Mouse (Mus musculus): Measurements from ENCODE around the gene Dtnb.

The Dtnb gene

DNA sequence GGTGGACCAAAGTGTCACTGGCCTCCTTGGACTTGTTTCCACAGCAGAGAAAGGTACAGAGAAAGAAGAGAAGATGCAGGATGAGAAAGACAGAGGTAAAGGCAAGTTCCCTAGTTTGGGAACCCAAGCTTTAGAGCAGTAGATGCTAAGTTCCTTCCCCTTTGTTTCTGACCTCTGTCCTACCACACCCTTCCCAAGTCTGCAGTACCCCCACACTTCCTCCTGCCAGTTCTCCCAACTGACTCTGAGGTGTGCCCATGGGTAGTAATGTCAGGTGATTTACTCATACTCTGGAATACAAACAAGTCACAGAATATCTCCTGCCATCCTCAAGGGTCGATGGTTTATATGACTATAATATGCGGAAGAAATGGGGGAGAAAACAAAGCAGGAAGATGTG lies 203.8 kb downstream of the Dtnb start:
- no peak for DNase-seq (ENCODE audit: low read depth)

DNA sequence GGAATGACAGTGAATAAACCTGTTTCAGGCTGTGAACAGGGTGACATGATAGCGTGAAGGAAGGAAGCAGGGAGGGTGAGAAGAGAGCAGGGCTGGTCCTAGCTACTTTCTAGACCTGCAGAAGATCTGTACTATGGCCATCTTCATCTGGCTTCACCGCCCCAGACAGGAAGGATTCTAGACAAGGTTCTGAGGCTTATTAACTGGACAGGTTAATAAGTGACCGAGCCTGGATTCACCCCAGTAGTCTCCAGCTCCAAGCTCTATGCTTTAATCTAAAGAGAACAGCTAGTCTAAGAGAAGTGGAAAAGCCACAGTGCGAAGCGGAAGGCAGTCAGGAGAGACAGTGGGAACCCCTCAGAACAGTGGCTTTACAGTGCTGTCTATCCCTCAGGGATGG lies 205.5 kb downstream of the Dtnb start:
- no peak for DNase-seq (ENCODE audit: low read depth)

DNA sequence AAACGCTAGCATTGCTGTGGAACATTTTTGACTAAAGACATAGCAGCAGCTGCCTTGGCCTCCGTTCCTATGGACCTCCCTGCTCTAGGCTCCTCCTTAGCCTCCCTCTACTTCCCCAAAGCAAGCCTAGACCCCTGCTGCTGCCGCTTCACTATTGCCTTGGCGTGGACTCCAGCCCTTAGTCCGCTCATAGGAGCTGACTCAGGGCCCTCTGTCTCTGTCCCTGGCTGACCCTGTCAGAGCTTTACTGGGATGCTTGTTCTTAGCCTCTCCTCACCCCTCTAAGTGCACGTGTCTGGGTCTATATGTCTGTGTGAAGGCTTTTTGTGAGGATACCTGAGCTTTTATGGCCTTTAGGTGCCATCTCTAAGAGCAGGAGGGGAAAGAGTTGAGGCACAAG lies 206.1 kb downstream of the Dtnb start:
- DNase-seq (ENCODE audit: low read depth) = no peak

DNA sequence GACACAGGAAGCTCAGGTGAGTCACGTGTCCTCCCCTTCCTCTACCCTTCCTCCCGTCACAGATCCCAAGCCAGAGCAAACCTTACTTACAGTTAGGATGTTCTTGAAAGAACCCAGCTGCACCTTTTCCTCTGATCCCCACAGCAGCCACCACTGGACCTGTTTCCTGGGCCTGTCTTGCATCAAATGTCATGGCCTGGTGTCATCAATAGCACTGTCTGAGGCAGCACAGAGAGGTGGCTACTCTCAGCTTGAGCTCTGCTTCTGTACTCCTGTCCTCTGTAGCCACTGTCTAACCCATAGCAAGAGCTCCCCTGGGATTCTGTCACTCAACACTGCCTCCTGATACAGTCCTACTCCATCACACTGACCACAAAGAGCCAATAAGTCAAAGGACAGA lies 207.5 kb downstream of the Dtnb start:
- no peak for DNase-seq (ENCODE audit: low read depth)

DNA sequence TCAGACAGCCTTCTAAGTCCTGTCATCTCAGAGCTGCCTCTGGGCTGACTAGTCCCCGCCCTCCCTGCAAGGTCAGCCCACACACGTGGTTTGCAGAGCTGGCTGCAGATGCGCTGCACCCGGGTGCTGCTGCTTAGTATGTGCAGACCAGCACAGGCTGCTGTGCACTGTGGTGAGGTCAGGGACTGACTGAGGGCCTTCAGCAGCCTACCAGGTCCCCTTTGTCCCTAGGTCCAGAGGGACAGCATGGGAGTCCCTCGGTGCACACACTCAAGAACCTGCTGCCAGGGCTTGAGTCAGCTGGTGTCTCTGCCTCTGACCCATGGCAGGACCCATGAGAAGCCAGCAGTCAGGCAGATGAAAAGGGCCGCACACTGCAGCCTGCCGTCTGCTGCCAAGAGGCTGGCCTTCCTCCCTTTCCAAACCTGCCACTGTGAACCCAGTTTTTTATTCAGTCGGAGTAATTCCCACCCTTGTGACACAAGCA lies 208.3 kb downstream of the Dtnb start:
- peak; percentile 50 for DNase-seq (ENCODE audit: low read depth)

DNA sequence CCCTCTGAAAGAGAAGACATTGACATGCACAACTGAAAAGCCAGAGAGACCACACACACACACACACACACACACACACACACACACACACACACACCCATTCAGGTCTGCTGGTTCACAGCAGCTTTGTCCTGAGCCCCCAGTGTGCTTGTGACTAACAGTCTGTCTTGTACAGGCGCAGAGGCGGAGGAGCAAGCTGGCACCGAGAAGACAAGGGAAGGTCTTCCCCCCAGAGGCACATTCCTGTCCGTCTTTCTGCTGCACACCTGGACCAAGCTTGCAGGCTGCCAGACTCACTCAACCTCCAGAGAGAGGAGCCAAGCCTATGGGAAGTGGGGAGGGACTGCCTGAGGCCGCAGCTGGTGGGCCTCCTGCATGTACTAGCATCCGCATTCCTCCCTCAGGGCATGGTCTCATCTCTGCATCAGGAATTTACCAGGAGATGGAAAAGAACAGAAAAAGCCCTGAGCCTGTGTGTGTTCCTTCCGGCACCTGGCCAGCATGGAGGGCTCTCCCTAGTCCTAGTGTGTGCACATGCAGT lies 208.8 kb downstream of the Dtnb start:
- no peak for DNase-seq (ENCODE audit: low read depth)

DNA sequence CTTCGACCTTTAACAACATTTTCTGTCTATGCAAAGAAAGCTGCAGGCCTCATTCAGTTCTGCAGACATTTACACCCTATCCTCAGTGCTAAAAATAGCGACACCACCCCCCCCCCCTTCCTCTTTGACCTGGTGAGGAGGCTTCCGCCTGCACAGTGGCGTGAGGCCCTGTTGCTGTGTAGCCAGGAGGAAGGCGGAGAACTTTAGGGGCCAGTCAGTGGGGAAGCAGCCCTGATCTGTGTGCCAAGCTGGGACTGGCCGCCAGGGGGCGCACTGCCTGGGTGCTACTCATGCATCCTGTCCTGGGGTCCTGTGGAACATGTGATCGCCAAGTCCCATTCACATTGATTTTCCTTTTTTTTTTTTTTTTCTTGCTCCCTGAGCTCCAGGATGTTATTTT lies 209.3 kb downstream of the Dtnb start:
- peak; percentile 88 for DNase-seq (ENCODE audit: low read depth)

DNA sequence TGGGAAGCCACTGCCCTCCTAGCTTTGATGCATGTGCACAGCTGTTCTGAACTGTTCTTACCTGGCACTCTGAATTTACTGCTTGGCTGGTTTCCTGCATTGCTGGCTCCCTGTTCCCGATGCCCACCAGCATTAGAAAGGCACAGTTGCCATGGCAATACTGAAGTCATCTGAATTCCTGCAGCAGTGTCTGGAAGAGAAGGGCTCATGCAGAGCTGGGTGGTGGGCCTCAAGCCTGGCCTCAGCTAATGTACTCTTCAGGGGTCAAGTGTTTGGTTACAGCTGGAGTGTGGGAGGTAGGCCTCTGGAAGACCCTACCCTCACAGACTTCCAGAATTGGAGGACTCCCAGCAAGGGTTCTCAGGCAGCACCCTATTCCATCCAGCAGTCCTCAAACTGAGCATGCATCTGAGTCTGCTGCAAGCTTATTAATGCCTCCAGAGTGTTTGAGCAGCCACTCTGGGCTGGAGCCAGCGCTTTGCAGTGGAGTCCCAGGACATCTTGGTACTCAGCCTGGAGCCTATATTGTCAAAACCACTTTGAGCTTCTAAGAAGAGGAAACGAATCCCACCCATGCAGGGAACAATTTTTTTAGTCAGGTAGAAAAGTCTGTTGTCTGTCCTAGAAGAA lies 211.1 kb downstream of the Dtnb start:
- no peak for DNase-seq (ENCODE audit: low read depth)

DNA sequence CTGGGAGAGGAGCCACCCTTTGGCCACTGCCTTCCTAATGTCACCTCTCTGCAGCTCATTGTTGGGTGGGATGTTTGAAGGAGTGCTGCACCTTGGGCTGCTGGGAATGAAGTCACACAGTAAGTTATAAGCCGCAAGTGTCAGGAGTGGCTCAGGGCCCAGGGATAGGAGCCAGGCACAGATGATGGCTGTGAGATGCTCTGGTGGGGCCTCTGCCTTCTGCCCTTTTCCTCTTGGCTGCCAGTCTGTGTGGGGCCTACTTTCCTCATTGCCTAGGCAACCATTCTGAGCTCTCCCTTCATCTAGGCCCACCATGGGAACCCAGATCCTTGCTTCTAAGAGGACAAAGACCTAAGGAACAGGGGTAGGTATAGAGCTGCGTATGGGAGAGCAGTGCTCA lies 212.1 kb downstream of the Dtnb start:
- DNase-seq (ENCODE audit: low read depth) = no peak

DNA sequence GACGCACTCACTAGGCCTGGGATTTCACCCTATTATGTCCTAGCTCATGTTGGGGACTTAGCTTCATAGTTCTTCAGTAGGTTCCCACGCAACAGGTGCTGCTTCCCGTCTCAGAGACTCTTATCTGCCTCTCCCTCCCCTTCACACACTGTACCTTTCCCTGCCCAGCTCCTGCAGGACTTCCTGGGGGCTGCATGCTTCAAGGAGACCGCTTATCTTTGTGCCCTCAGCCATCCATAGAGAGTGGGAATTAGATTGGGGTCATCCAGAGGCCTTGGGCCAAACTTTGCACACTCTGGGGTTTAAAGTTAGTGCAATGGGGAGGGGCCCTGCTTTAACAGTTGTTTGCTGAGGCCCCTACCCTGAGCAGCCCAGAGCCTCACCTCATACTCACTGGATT lies 212.5 kb downstream of the Dtnb start:
- DNase-seq (ENCODE audit: low read depth) = no peak

DNA sequence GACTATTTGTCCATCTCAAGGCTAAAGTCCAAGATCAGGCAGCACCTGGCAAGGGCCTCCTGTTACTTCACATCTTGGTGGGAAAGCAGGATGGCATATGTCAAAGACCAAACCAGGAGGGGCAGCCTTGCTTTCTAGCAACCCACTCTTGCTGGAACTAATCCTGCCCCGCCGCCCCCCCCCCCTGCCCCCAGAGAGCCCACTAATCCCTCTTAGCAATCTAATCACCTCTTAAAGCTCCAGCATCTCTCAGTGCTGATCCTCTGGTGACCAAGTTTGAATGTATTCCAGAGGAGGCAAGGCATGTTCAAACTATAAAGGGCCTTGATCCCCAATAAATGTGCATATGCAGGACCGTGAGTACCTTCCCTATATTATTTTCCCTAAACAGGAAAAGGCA lies 214.9 kb downstream of the Dtnb start:
- no peak for DNase-seq (ENCODE audit: low read depth)

DNA sequence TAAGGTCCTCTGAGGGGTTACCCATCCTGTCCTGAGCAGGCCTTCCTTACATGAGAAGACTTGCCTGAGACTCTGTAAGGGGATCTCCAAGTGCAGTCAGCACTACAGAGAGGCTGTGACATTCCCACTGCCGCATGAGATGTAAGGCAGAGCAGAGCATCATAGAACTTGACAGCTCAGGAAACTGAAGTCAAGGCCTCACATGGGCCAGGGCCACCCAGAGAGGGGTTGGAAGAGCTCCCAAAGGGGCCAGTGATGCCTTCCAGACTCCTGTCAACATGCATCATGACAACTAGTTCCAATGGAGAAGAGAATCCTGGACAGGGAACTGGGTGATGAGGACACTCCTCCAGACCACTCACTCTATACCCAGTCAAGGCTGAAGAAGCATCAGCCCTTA lies 215.4 kb downstream of the Dtnb start:
- peak; percentile 61 for DNase-seq (ENCODE audit: low read depth)

DNA sequence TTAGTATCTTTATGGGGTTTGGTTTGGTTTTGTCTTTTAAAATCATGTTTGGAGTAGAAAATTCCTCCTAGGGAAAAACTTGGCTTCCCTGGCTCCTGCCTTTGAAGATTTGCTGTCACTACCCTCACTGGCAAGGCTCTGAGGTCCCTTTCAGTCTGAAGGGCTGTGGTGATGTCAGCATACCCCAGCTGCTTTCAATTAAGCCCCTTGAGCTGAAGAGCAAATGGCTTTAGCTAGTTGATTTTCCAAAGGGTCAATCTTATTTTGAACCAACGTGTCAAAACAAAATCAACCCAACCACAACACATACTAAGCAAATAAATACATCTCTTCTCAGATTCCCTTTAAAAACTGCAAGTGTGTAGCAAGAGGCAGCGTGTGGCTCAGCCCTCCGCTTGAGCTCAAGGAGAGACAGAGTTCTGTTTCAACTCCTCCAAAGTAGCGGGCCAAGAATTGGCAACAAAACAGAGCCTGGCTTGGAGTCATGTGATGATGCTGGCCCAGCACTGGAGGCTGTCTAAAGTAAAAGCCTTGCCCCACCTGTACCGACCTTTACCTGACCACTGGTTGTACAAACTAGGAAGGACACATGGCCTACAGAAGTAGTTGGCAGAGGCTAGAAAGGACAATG lies 216.4 kb downstream of the Dtnb start:
- peak; percentile 88 for DNase-seq (ENCODE audit: low read depth)

DNA sequence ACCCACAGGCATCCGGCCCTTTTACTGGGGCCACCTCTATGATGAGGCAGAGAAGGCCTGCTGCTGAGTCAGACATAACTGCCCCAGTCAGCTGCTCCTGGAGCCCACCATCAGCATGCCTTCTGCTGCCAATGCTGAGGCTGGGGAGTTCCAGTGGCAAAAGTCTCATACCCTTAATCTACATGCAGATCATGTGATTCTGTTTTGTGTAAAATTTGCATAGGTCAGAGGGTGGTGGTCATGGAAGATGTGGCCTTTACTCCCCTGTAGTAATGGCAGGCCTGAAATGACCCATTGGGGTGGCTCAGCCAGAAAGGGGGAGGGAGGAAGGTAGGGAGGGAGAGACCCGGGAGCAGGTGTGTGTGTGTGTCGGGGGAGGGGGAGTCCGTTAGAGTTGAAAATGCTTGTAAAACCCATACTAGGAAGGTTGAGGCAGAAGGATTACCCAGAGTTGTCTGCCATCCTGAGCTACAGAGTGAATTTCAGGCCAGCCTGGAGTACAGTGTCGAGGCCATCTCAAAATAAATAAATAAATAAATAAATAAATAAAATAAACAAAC lies 217.5 kb downstream of the Dtnb start:
- DNase-seq (ENCODE audit: low read depth) = no peak

DNA sequence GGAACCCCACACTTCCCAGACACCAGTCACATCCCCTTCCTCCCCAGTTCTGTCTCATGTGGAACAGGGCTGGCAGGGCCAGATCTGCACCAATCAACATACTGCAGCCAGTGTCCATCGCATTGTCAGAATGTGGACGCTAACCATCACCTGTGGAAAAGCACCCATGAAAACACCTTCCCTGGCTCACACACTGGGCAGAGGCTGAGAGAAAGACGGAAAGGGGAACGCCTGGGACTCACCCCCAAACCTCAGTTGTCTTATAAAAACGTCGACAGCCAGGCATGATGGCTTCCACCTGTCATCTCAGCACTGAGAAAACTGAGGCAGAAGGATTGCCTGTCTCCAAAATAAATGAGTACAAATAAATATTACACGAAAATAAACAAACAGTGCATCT lies 219.1 kb downstream of the Dtnb start:
- no peak for DNase-seq (ENCODE audit: low read depth)

DNA sequence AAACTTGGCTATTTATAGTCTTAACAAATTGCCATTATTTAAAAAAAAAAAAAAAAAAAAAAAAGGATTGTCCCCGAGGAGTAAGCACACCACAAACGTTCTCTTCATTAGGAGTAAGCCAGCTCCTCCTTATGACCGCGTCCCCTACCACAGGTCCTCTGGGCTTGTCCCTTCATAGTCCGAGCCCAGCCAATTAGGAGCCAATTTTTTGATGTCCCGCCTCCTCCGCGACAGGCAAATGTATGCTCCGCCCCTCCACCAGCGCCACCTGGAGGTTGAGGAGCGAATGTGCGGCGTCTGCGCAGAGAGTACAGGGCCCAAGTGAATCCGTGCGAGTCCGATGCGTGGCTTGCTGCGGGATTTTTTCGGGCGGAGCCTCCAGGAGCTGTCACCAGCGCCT lies 219.6 kb downstream of the Dtnb start:
- DNase-seq (ENCODE audit: low read depth) = peak; percentile 95

DNA sequence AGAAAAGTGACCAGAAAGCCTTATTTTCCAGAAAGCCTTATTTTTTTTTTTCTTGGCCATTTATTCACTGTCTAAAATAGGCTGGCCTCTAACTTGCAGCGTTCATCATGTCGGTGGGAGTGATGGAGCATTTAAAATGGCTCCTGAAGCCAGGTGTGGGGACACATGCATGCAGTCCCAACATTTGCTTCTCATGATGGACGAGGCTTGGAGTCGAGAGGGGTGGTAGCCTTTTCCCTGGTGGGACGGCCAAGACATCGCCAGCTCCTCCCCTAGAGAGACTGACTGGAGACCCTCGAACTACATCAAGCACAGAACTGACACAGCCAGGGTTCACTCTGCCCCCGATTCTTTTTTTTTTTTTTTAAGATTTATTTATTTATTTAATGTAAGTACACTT lies 220.1 kb downstream of the Dtnb start:
- DNase-seq (ENCODE audit: low read depth) = no peak

DNA sequence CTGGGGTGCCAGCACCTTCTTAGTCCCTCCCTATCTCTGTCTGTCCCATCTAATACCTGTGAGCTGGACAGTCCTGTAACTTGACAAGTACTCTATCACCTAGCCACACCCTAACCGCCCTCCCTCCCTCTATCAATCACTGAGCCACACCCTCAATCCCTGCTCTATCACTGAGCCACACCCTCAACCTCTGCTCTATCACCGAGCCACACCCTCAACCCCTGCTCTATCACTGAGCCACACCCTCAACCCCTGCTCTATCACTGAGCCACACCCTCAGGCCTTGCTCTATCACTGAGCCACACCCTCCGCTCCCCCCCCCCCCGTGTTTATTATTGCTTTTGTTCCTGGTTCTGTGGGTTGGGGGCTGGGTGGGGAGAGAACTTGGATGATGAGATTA lies 223.4 kb downstream of the Dtnb start:
- no peak for DNase-seq (ENCODE audit: low read depth)

DNA sequence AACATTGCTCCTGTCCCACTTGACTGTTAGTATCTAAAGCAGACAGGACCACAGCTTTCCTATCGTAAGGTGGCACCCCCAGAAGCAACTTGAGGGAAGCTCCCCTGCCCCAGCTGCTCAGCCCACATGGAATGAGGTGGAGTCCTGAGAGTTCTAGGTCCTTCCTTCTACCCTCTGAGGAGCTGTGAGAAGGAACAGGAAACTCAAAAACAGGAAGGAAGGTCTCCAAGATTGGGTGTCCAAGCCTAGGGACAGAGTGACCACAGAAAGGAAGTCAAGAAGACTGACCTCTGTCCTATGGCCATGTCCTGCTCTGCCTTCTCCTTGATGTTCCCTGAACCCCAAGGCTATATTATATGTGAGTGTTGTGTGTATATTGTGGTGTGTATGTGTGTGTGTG lies 227.4 kb downstream of the Dtnb start:
- DNase-seq (ENCODE audit: low read depth) = no peak

DNA sequence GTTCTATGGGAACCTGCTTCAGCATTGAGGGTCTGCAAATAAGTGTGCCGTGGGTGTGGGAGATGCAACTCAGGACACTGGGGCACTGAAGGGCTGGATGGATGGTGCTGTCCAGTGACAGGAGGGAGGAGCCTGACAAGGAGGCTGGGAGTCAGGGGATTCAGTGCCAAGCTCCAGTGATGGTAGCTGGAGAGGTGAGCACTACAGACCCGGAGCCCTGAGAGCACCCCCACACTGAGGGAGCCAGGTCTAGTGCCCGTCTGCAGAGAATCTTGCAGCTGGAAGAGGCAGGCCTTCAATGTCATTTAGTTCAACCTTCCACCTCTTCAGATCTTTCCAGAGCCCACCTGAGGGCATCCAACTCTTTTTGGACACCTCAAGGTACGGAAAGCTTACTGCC lies 233.7 kb downstream of the Dtnb start, which contains the start of gene Dnmt3a:
Gene Dnmt3a, plus strand, starts transcription at position 156 of the 400 bp plus-strand sequence.
- no peak for DNase-seq (ENCODE audit: low read depth)

DNA sequence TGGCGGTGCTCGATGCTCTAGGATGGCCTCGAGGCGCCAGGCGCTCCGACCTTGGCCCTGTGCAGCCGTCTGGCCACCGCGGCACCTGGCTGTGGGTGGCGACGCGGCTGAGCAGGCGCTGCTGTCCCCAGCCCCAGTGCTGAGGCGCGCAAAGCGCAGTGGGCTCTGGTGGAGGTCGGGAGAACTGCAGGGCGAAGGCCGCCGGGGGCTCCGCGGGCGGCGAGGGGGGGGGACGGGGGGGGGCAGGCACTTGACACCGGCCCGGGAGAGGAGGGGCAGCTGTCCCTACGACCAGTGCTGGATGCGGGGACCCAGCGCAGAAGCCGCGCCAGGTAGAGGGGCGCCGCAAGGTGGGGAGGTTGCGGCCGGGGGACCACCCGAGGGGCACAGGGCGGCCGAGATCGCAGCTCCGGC lies 234.1 kb downstream of the Dtnb start:
- peak; percentile 78 for DNase-seq (ENCODE audit: low read depth)

DNA sequence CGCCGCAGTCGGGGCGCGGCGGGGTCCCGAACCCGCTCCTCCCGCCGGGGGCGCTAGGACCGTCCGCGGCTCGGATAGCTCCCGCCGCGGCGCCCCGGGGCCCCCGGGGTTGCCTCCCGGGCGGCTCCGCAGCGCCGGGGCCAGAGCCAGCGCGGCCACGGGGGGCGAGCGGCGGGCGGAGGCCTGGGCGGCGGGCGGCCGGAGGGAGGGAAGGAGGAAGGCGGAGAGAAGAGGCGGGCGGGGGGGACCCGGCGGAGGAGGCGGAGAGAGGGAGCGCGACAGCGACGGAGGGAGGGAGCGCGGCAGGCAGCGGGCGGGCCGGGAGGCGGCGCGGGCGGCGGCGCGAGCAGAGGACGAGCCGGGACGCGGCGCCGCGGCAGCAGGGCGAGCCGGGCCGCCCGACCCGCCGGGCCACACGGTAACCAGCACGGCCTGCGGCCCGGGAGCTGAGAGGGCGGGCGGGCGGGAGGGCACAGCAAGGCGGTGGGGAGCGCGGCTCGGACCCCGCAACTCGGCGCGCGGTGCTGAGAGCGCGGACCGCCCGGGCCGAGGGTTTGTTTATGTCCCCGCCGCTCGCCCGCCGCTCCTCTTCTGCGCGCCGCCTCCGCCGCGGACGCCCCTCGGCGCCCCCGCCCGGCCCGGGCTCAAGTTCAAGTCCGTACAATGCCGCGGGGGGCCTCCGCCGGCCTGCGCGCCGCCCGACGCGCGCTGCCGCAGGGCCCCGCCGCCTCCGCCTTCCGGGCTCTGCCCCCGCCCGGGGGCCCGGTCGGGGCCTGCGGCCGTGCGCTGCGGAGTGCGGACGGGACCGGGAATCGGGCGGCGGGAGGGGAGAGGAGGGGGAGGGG lies 234.7 kb downstream of the Dtnb start:
- DNase-seq (ENCODE audit: low read depth) = peak; percentile 81
